Mouse (Mus musculus) brain, adult 2 months (tissue): ENCODE results near the gene Glrp1.

Experiments
- DNase-seq: peaks from one replicate; pipeline ENCODE4 v3.0.0; 2011; ENCODE audit warnings: low read depth, low spot score

Glrp1 gene

DNA sequence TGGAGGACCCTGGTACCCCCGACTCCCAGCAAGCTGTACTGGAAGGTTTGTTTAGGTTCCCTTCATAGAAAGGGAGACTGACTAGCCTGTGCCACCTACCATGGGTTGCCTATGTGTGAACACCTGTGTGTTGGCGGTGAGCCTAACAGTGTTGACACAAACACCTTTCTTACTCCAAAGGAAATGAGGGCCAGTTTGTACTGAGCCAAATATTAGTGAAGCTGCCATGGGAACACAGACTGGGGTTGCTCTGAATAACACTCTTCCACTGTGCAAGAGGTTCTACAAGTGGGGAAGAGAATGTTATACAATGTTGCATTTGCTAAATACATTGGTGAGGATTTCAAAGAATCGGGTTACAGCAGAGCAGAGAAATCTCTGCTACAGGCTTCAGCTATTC lies 46.6 kb downstream of the Glrp1 start:
- DNase-seq, result no peak

DNA sequence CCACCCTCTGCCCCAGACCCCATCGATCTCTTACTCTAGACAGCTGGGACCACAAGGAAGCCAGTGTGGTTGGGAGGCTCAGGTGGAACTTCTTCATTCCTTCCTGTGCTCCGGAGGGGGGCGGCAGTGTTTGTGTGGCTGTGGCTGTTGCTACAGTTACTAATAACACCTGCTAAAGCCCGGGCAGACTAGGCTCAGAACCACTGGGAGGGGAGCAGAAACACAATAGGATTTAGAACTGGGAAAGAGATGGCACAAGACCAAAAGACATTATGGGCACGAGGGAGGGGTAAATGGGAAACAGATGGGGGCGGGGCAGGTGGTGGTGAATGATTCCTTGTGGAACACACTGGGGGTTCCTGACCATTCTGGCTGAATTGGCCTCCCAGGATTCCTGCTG lies 47.4 kb downstream of the Glrp1 start:
- DNase-seq, result no peak

DNA sequence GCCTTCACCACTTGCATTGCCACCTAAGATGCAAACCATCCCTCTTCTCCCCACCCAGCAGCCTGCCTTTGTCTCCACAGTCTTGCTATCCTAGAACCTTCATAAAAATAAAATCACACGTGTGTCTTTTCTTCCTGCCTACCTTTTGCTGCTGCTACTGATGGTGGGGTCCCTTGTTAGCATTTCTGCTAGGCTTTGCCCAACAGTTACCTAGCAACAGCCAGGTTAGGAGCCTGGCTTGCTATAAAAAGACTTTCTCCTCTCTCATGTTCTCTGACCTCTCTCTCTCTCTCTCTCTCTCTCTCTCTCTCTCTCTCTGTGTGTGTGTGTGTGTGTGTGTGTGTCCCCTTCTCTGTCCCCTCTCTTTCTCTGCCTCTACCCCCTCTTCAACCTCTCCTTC lies 48.8 kb downstream of the Glrp1 start:
- peak; percentile 14 for DNase-seq

DNA sequence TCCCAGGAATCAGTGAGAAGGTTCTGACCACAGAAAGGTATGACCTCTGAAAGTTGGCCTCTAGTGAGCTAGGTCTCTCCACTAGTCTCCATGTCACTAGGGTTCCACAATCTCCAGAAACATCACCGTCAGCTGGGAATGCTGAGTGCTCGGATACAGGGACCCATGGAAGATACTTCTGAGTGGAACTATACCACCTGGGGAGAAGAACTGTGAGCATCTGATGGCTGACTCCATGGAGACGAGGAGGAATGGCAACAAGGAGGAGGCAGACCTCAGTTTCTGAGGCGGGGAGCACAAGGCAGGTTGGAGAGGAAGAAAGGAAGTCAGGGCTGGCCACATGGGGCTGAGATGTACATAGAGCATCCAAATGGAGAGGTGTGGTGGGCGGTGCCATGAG lies 50.2 kb downstream of the Glrp1 start:
- no peak for DNase-seq

DNA sequence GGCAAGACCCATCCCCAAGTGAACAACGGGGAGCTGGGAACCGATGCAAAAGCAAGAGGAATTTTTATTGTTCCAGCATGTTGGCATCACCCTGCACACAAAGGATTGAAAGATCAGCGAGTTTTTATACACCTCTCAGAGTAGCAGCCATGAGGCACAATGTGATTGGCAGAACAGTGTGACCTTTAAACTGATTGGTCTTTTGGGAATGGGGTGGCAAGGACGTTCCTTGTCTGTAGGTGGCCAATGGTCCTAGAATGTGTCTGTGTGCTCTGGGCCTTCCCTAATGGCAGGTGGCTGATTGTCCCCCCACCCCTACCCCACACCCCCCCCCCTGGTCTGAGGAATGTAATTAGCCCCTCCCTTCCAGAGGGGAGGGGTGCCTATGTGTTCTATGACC lies 50.7 kb downstream of the Glrp1 start:
- no peak for DNase-seq

DNA sequence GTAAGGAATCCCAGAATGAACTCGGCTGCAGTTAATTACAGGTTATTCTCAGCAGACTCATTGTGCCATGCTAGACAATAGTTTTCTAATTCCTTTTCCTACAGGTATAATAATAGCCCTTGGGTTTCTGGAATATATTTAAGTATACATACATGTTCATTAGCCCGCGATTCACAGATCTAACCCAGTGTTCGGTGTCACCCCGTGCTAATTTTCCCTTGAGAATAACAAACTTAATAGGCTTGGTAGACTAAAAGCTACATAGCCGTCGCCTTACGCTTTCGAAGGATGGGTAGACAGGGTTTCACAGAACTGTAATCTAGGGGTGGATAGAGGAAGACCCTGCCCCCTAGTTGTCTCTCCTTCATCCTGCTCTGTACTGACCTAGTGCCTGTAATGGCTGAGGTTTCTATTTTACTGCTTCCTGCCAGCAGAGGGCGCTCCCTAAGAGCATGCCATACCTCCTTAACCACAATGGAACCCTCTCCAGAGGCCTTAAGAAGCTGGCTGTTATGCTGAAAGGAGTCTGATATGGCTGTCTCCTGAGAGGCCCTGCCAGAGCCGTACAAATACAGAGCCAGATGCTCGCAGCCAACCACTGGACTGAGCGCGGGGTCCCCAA lies 53.3 kb downstream of the Glrp1 start:
- peak; percentile 85 for DNase-seq

DNA sequence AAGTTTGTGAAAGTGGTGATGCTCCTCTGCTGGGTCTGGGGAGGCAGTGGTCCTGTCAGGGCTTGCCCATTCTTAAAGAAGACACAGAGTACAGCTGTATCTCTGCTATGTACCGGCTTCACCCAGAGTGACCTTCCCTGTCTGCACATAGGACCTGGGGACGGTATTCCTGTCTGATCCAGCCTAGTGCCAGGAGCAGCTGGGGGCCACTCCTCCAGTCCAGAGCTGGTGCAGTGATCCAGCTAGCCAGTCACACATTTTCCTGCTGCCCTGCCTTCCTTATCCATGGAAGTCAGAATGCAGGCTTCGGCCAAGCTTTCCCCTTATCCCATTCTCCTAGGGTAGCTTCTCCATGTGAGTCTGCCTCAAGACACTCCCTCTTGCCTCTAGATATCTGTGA lies 54.1 kb downstream of the Glrp1 start:
- DNase-seq, result no peak

DNA sequence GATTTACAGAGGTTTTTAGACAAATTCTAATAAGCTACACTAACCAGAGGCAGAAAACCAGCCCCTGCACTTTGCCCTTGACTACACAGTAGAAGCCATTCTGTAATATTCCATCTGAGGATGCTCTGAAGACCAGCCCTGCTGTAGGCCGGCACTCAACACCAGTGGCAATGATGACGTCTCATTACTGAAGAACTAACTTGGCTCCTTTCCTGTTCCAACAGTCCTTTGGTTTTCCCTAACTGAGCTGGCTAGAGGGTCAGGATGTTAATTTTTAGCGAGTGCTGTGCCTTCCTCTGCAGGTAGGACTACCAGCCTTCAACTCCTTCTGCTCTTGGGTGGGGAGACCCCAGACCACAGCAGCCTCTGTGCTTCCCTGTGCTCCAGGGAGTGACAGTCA lies 55.2 kb downstream of the Glrp1 start:
- no peak for DNase-seq

DNA sequence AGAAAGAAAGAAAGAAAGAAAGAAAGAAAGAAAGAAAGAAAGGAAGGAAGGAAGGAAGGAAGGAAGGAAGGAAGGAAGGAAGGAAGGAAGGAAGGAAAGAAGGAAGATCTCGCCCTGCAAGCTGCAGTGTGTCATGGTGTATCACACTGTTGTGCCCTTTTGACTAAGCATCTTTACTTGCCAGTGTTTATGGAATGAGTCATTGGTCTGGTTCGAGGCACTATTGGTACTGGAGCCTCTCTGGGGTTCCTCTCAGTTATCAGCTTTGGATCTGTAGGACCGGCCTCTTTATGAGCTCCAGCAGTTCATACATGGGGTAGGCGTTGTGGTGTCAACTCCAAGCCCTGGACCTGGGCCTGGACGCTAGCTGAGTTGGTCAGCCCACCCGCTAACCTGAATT lies 57.7 kb downstream of the Glrp1 start:
- DNase-seq, result no peak

DNA sequence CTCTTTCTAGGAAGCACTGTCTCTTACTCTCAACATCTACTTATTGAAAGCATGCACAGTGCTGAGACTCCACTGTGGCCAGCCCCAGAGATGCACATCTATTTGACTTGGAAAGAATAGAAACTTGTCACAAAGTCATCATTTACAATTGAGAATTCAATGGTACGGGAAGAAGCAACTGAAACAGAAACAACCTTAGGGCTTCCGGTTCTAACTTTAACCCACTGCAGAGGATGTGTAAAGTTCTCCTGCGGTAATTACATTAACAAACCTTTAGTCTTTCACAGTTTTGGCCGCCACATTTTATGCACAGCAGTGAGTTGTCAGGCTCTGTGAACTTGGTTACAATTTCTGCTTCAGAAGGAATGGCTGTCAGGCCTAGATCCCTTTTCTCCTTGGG lies 59.2 kb downstream of the Glrp1 start:
- DNase-seq, result no peak
